Mouse (Mus musculus) liver, embryonic 14.5 days (tissue): Measurements from ENCODE around the gene Zfp593.

Experiments
- CTCF ChIP-seq: IDR thresholded peaks from 2 replicates; pipeline ENCODE4 v1.5.1; 2016; ENCODE audit warnings: antibody characterized with exemption, low read depth, control low read depth
- EP300 ChIP-seq: IDR thresholded peaks from 2 replicates; pipeline ENCODE4 v1.6.1; 2016; ENCODE audit warnings: antibody characterized with exemption, low read depth

- TF ChIP-seq CTCF (no peak), EP300 (no peak)
Observed at GRCm38 (mm10) chr4:134203340-134203896, 42.0 kb downstream of the Zfp593 start.
